In the genomic region with DNA sequence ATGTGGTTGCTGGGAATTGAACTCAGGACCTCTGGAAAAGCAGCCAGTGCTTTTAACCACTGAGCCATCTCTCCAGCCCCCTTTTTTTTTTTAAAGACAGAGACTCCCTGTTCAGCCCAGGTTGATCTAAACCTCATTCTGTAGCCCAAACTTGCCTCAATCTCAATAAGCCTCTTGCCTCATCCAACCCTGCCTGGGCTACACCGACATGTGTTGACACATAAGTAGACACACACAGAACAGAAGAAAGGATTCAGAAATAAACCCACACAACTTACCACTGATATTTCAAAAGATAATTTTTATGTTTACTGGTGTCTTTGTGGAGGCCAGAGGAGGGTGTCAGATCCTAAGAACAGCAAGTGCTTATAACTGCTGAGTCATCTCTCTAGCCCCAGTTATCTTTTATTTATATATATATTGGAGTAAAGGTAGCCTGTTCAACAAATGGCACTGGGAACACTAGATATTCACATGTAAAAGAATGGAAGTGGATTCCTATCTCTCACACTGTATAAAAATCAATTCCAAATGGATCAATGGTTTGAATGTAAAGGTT, we compare ENCODE assay signal across 24 mouse cellular contexts. TPM values are rescaled to one million over a fixed set of nuclear protein-coding genes. Genes with fewer than 3 reads are reported as not detected.
DNase-seq lines count a peak whose midpoint lies in the region; ATAC-seq lines count a peak whose summit lies in the region.
"Had no signal": no experiment of that assay in that cellular context is flagged by ENCODE, and none has a peak within 500 bp of the region (broad histone marks: within the 10 kb centered on the region; RNA-seq: fewer than 3 reads in every experiment).

No protein-coding gene starts in this region.

- H3K27me3 ChIP-seq in erythroblast, embryonic 14.5 days (ENCODE audit: control insufficient read depth), result no peaks in the 10 kb centered on the region
- no peaks in the 10 kb centered on the region for H3K27me3 ChIP-seq in liver, embryonic 13.5 days
- H3K27me3 ChIP-seq in midbrain, embryonic 11.5 days (ENCODE audit: control insufficient read depth, insufficient read depth, low read length), result no peaks in the 10 kb centered on the region
- H3K27me3 ChIP-seq: forebrain, embryonic 13.5 days; limb, embryonic 15.5 days; neural tube, embryonic 13.5 days had no signal

- H3K4me2 ChIP-seq in liver, embryonic 13.5 days, result no peak overlapping the region
- no peak overlapping the region for H3K4me2 ChIP-seq in midbrain, embryonic 11.5 days
- H3K4me2 ChIP-seq: forebrain, embryonic 13.5 days; heart, embryonic 11.5 days; limb, embryonic 15.5 days; neural tube, embryonic 13.5 days had no signal

- DNase-seq in heart, adult 11 months, result peak; percentile 84
- DNase-seq in heart, postnatal 10 days, result no peak
- DNase-seq in liver, embryonic 13.5 days, result peak; percentile 17
- DNase-seq in layer of hippocampus, postnatal 36 days, result no peak
- DNase-seq in thymus, postnatal 0 days (ENCODE audit: low spot score), result no peak
- no peak for DNase-seq in midbrain, embryonic 11.5 days (ENCODE audit: low spot score, missing footprints)
- DNase-seq: adrenal gland, postnatal 10 days; cerebellum, adult 11-12 months; cerebellum, postnatal 10 days; gastrocnemius, adult 2 months; heart, postnatal 14 days; kidney, adult 11 months; kidney, postnatal 4 days; layer of hippocampus, adult 9-11 months; left cerebral cortex, postnatal 4 days; midbrain, embryonic 14.5 days; thymus, postnatal 25 days had no signal

- intact Hi-C loops in heart, postnatal 10 days (cut with DNase I), result no loop called here

- peak overlapping the region; percentile 16 for H3K4me3 ChIP-seq in erythroblast, embryonic 14.5 days (replicated peaks)
- H3K4me3 ChIP-seq in liver, embryonic 13.5 days (replicated peaks), result no peak overlapping the region
- H3K4me3 ChIP-seq in midbrain, embryonic 11.5 days (ENCODE audit: low read depth, low read length), result no peak overlapping the region
- H3K4me3 ChIP-seq: forebrain, embryonic 13.5 days; gastrocnemius, adult 2 months; limb, embryonic 15.5 days; neural tube, embryonic 13.5 days had no signal

- H3K4me1 ChIP-seq in erythroblast, embryonic 14.5 days (ENCODE audit: control insufficient read depth), result peaks cover 55% of the 10 kb centered on the region
- H3K4me1 ChIP-seq in liver, embryonic 13.5 days (replicated peaks), result peaks cover 29% of the 10 kb centered on the region
- H3K4me1 ChIP-seq in midbrain, embryonic 11.5 days (ENCODE audit: control insufficient read depth, insufficient read depth, low read length), result peaks cover 4% of the 10 kb centered on the region; the same call in 1 of the 2 replicates
- H3K4me1 ChIP-seq: limb, embryonic 15.5 days had no signal

- H3K36me3 ChIP-seq in erythroblast, embryonic 14.5 days (ENCODE audit: control insufficient read depth), result peaks cover 18% of the 10 kb centered on the region
- H3K36me3 ChIP-seq in liver, embryonic 13.5 days, result no peaks in the 10 kb centered on the region
- H3K36me3 ChIP-seq in midbrain, embryonic 11.5 days (ENCODE audit: control insufficient read depth, insufficient read depth, low read length), result no peaks in the 10 kb centered on the region
- H3K36me3 ChIP-seq: limb, embryonic 15.5 days; neural tube, embryonic 13.5 days had no signal

- H3K27ac ChIP-seq in liver, embryonic 13.5 days, result peak overlapping the region; percentile 69
- H3K27ac ChIP-seq in midbrain, embryonic 11.5 days (ENCODE audit: low read depth, low read length), result no peak overlapping the region
- H3K27ac ChIP-seq: forebrain, embryonic 13.5 days; gastrocnemius, adult 2 months; limb, embryonic 15.5 days; neural tube, embryonic 13.5 days had no signal

- H3K9ac ChIP-seq in liver, embryonic 13.5 days, result no peak overlapping the region
- no peak overlapping the region for H3K9ac ChIP-seq in midbrain, embryonic 11.5 days (ENCODE audit: low read length)
- H3K9ac ChIP-seq: forebrain, embryonic 13.5 days; limb, embryonic 15.5 days; neural tube, embryonic 13.5 days had no signal

- no peaks in the 10 kb centered on the region for H3K9me3 ChIP-seq in erythroblast, embryonic 14.5 days (ENCODE audit: control insufficient read depth, low read length)
- H3K9me3 ChIP-seq in liver, embryonic 13.5 days (replicated peaks), result no peaks in the 10 kb centered on the region
- no peaks in the 10 kb centered on the region for H3K9me3 ChIP-seq in midbrain, embryonic 11.5 days (ENCODE audit: control insufficient read depth, low read length)
- H3K9me3 ChIP-seq: forebrain, embryonic 13.5 days; limb, embryonic 15.5 days; neural tube, embryonic 13.5 days had no signal

- ATAC-seq in liver, embryonic 13.5 days (ENCODE audit: low read depth), result peak; percentile 70
- peak; percentile 27; the same call in 1 of the 2 replicates for ATAC-seq in megakaryocyte-erythroid progenitor cell, adult 5-6 weeks (replicated peaks; ENCODE audit: low FRiP score, low TSS enrichment, poor library complexity, severe bottlenecking)
- ATAC-seq in midbrain, embryonic 11.5 days (ENCODE audit: low FRiP score), result no peak
- ATAC-seq: activated CD4-positive, CD25-positive, alpha-beta regulatory T cell, adult 4 months; forebrain, embryonic 13.5 days had no signal

- 81% methylated on average over 1 of the region's 1 CpGs for WGBS in liver, embryonic 13.5 days (ENCODE audit: insufficient replicate concordance)
- WGBS in midbrain, embryonic 11.5 days, result 100% methylated on average over 1 of the region's 1 CpGs

RNA-seq across cellular contexts. Expression of a gene that starts 5.8 kb away (rescaled TPM):
- total RNA-seq in heart, postnatal 10 days (2021), result 100 to 1,000 TPM; 128 to 134 TPM
- polyA plus RNA-seq in erythroblast, embryonic 14.5 days (2012), result 4.2 TPM in 2 replicates
- 96.7 and 119 TPM in 2 replicates for polyA plus RNA-seq in liver, embryonic 13.5 days (2015; fragmentation: Nextera tagmentation; extraction: Ambion mirVana)
- 205 and 307 TPM in 2 replicates for total RNA-seq in megakaryocyte-erythroid progenitor cell, adult 5-6 weeks (2014; fragmentation: Nextera tagmentation)
- 253 and 262 TPM in 2 replicates for total RNA-seq in megakaryocyte-erythroid progenitor cell, adult 5-6 weeks (2017)
- total RNA-seq in layer of hippocampus, postnatal 36 days (2021), result 10 to 100 TPM; 42.9 to 44.0 TPM
- polyA plus RNA-seq in thymus, postnatal 0 days (2015; fragmentation: Nextera tagmentation; extraction: Ambion mirVana), result 195 and 218 TPM in 2 replicates
- 123 and 126 TPM in 2 replicates for polyA plus RNA-seq in midbrain, embryonic 11.5 days (2014; fragmentation: Nextera tagmentation; extraction: Ambion mirVana)

RNA-seq across cellular contexts. Expression of a gene that starts 24.5 kb away (rescaled TPM):
- 100 to 1,000 TPM; 258 to 270 TPM for total RNA-seq in heart, postnatal 10 days (2021)
- 26.2 and 32.3 TPM in 2 replicates for polyA plus RNA-seq in erythroblast, embryonic 14.5 days (2012)
- polyA plus RNA-seq in liver, embryonic 13.5 days (2015; fragmentation: Nextera tagmentation; extraction: Ambion mirVana), result 177 and 260 TPM in 2 replicates
- 517 and 688 TPM in 2 replicates for total RNA-seq in megakaryocyte-erythroid progenitor cell, adult 5-6 weeks (2014; fragmentation: Nextera tagmentation)
- total RNA-seq in megakaryocyte-erythroid progenitor cell, adult 5-6 weeks (2017), result 688 and 728 TPM in 2 replicates
- total RNA-seq in layer of hippocampus, postnatal 36 days (2021), result 100 to 1,000 TPM; 397 to 425 TPM
- polyA plus RNA-seq in thymus, postnatal 0 days (2015; fragmentation: Nextera tagmentation; extraction: Ambion mirVana), result 398 and 450 TPM in 2 replicates
- 899 and 946 TPM in 2 replicates for polyA plus RNA-seq in midbrain, embryonic 11.5 days (2014; fragmentation: Nextera tagmentation; extraction: Ambion mirVana)

Comparison
In these comparisons a context has a peak if more than half of its experiments do, and no peak if none do; other contexts are left out.
1. DNase-seq: peak in heart, adult 11 months (single experiment) and liver, embryonic 13.5 days (single experiment); none in heart, postnatal 10 days (0 of 2), layer of hippocampus, postnatal 36 days (0 of 2), thymus, postnatal 0 days (single experiment) and midbrain, embryonic 11.5 days (single experiment).
2. RNA of a gene that starts 5.8 kb away (polyA plus RNA-seq): 195 to 218 TPM in thymus, postnatal 0 days, 123 to 126 TPM in midbrain, embryonic 11.5 days and 96.7 to 119 TPM in liver, embryonic 13.5 days; 4.2 TPM in erythroblast, embryonic 14.5 days; every median in the first group is over 10 times any median in the second.